Comparison of ENCODE assay signal across 14 mouse cellular contexts in genomic region chr4:55527931-55528330, GRCm38 (mm10). TPM values are rescaled to one million over a fixed set of nuclear protein-coding genes. Genes with fewer than 3 reads are reported as not detected.
DNase-seq lines count a peak whose midpoint lies in the region; ATAC-seq and TF ChIP-seq lines count a peak whose summit lies in the region.
"Had no signal": no experiment of that assay in that cellular context is flagged by ENCODE, and none has a peak within 500 bp of the region (broad histone marks: within the 10 kb centered on the region; RNA-seq: fewer than 3 reads in every experiment).

No protein-coding gene starts in this region.

- H3K4me1 ChIP-seq in heart, postnatal 0 days (ENCODE audit: control insufficient read depth, insufficient read depth) = 0 out of 2 replicates have a peak, but pooled peaks cover 8% of the 10 kb centered on the region
- H3K4me1 ChIP-seq in midbrain, embryonic 11.5 days (ENCODE audit: control insufficient read depth, insufficient read depth, low read length) = peaks cover 16% of the 10 kb centered on the region
- peaks cover 20% of the 10 kb centered on the region for H3K4me1 ChIP-seq in midbrain, embryonic 15.5 days
- H3K4me1 ChIP-seq in limb, embryonic 14.5 days (ENCODE audit: control insufficient read depth, insufficient read depth, low read length) = peaks cover 14% of the 10 kb centered on the region; the same call in 1 of the 2 replicates
- peaks cover 31% of the 10 kb centered on the region for H3K4me1 ChIP-seq in forebrain, embryonic 12.5 days

- H3K9ac ChIP-seq in heart, postnatal 0 days (replicated peaks; ENCODE audit: low read depth, low read length) = no peak overlapping the region
- no peak overlapping the region for H3K9ac ChIP-seq in midbrain, embryonic 11.5 days (ENCODE audit: low read length)
- no peak overlapping the region for H3K9ac ChIP-seq in midbrain, embryonic 15.5 days
- H3K9ac ChIP-seq in limb, embryonic 14.5 days (ENCODE audit: low read depth, low read length, severe bottlenecking) = no peak overlapping the region
- H3K9ac ChIP-seq in forebrain, embryonic 12.5 days = no peak overlapping the region
- H3K9ac ChIP-seq: limb, embryonic 12.5 days; lung, embryonic 14.5 days had no signal

- TF ChIP-seq EP300 in heart, postnatal 0 days (IDR thresholded peaks at IDR 0.05; ENCODE audit: low read depth) = no peak

- no peak for TF ChIP-seq CTCF in heart, postnatal 0 days (IDR thresholded peaks at IDR 0.05; ENCODE audit: low read depth)

- no peaks in the 10 kb centered on the region for H3K36me3 ChIP-seq in heart, postnatal 0 days (replicated peaks; ENCODE audit: control insufficient read depth, insufficient read depth, low read length)
- no peaks in the 10 kb centered on the region for H3K36me3 ChIP-seq in midbrain, embryonic 11.5 days (ENCODE audit: control insufficient read depth, insufficient read depth, low read length)
- H3K36me3 ChIP-seq in midbrain, embryonic 15.5 days (replicated peaks) = no peaks in the 10 kb centered on the region
- peaks cover 16% of the 10 kb centered on the region for H3K36me3 ChIP-seq in limb, embryonic 14.5 days (ENCODE audit: control insufficient read depth, insufficient read depth, low read length)
- no peaks in the 10 kb centered on the region for H3K36me3 ChIP-seq in forebrain, embryonic 12.5 days (replicated peaks)
- H3K36me3 ChIP-seq: hindbrain, embryonic 10.5 days; limb, embryonic 12.5 days; midbrain, embryonic 10.5 days had no signal

- TF ChIP-seq POLR2A in limb, embryonic 14.5 days (IDR thresholded peaks at IDR 0.05; ENCODE audit: borderline replicate concordance, extremely low read depth, insufficient read depth, insufficient read length) = no peak

- ATAC-seq in heart, postnatal 0 days (ENCODE audit: insufficient read depth, low read depth) = no peak
- no peak for ATAC-seq in midbrain, embryonic 11.5 days (ENCODE audit: low FRiP score)
- ATAC-seq in midbrain, embryonic 15.5 days (replicated peaks) = no peak
- ATAC-seq in limb, embryonic 14.5 days (ENCODE audit: low FRiP score, low read depth) = no peak
- ATAC-seq in forebrain, embryonic 12.5 days (ENCODE audit: low FRiP score) = no peak
- ATAC-seq: activated CD4-positive, CD25-positive, alpha-beta regulatory T cell, adult 4 months; inflammation-experienced regulatory T-cells, adult 6 months had no signal

- H3K27me3 ChIP-seq in heart, postnatal 0 days (ENCODE audit: control insufficient read depth, insufficient read depth, low read length) = no peaks in the 10 kb centered on the region
- H3K27me3 ChIP-seq in midbrain, embryonic 11.5 days (ENCODE audit: control insufficient read depth, insufficient read depth, low read length) = peaks cover 27% of the 10 kb centered on the region
- H3K27me3 ChIP-seq in midbrain, embryonic 15.5 days (replicated peaks) = peaks cover 12% of the 10 kb centered on the region
- H3K27me3 ChIP-seq in limb, embryonic 14.5 days (ENCODE audit: control insufficient read depth, insufficient read depth, low read length) = no peaks in the 10 kb centered on the region
- H3K27me3 ChIP-seq in forebrain, embryonic 12.5 days = peaks cover 29% of the 10 kb centered on the region

- H3K27ac ChIP-seq in heart, postnatal 0 days (ENCODE audit: low read depth) = no peak overlapping the region
- no peak overlapping the region for H3K27ac ChIP-seq in midbrain, embryonic 11.5 days (ENCODE audit: low read depth, low read length)
- no peak overlapping the region for H3K27ac ChIP-seq in midbrain, embryonic 15.5 days
- H3K27ac ChIP-seq in limb, embryonic 14.5 days (replicated peaks; ENCODE audit: low read depth, low read length) = no peak overlapping the region
- no peak overlapping the region for H3K27ac ChIP-seq in forebrain, embryonic 12.5 days
- H3K27ac ChIP-seq: hindbrain, embryonic 10.5 days; limb, embryonic 12.5 days; midbrain, embryonic 10.5 days had no signal

- DNase-seq in heart, postnatal 0 days (ENCODE audit: low spot score) = no peak
- no peak for DNase-seq in heart, postnatal 14 days
- DNase-seq in midbrain, embryonic 11.5 days (ENCODE audit: low spot score, missing footprints) = peak; percentile 70
- DNase-seq in limb, embryonic 14.5 days (ENCODE audit: low spot score) = no peak
- DNase-seq in MN1 (ENCODE audit: low spot score) = no peak
- DNase-seq: cerebellum, adult 2 months; lung, embryonic 14.5 days had no signal

- H3K9me3 ChIP-seq in heart, postnatal 0 days (replicated peaks; ENCODE audit: control insufficient read depth, low read length) = no peaks in the 10 kb centered on the region
- H3K9me3 ChIP-seq in midbrain, embryonic 11.5 days (ENCODE audit: control insufficient read depth, low read length) = no peaks in the 10 kb centered on the region
- no peaks in the 10 kb centered on the region for H3K9me3 ChIP-seq in midbrain, embryonic 15.5 days
- H3K9me3 ChIP-seq in limb, embryonic 14.5 days (ENCODE audit: control insufficient read depth, low read length) = no peaks in the 10 kb centered on the region
- no peaks in the 10 kb centered on the region for H3K9me3 ChIP-seq in forebrain, embryonic 12.5 days
- H3K9me3 ChIP-seq: hindbrain, embryonic 10.5 days; limb, embryonic 12.5 days; midbrain, embryonic 10.5 days had no signal

- no peak overlapping the region for H3K4me3 ChIP-seq in heart, postnatal 0 days (ENCODE audit: low read depth, low read length)
- H3K4me3 ChIP-seq in midbrain, embryonic 11.5 days (ENCODE audit: low read depth, low read length) = no peak overlapping the region
- no peak overlapping the region for H3K4me3 ChIP-seq in midbrain, embryonic 15.5 days
- 0 out of 2 replicates have a peak overlapping the region, but pooled peaks have one; percentile 7 for H3K4me3 ChIP-seq in limb, embryonic 14.5 days (replicated peaks; ENCODE audit: low read length)
- no peak overlapping the region for H3K4me3 ChIP-seq in forebrain, embryonic 12.5 days (replicated peaks)
- H3K4me3 ChIP-seq: hindbrain, embryonic 10.5 days; limb, embryonic 12.5 days; midbrain, embryonic 10.5 days had no signal

- 83% methylated on average over 12 of the region's 12 CpGs for WGBS in heart, postnatal 0 days
- 86% methylated on average over 12 of the region's 12 CpGs for WGBS in midbrain, embryonic 11.5 days
- WGBS in midbrain, embryonic 15.5 days = 83% methylated on average over 12 of the region's 12 CpGs
- WGBS in limb, embryonic 14.5 days = 78% methylated on average over 12 of the region's 12 CpGs
- 84% methylated on average over 12 of the region's 12 CpGs for WGBS in forebrain, embryonic 12.5 days

- peak overlapping the region; percentile 16; the same call in 1 of the 2 replicates for H3K4me2 ChIP-seq in heart, postnatal 0 days (ENCODE audit: low read depth, low read length)
- no peak overlapping the region for H3K4me2 ChIP-seq in midbrain, embryonic 11.5 days
- no peak overlapping the region for H3K4me2 ChIP-seq in midbrain, embryonic 15.5 days
- 0 out of 2 replicates have a peak overlapping the region, but pooled peaks have one; percentile 23 for H3K4me2 ChIP-seq in limb, embryonic 14.5 days (replicated peaks; ENCODE audit: low read depth, low read length, severe bottlenecking)
- no peak overlapping the region for H3K4me2 ChIP-seq in forebrain, embryonic 12.5 days
- H3K4me2 ChIP-seq: limb, embryonic 12.5 days; lung, embryonic 14.5 days had no signal

- intact Hi-C loops in heart, postnatal 14 days (cut with DNase I) = no loop called here

RNA-seq across cellular contexts. Expression of gene Klf4, which starts 4.3 kb away (rescaled TPM):
- 17.9 and 24.6 TPM in 2 replicates for total RNA-seq in heart, postnatal 0 days (2014; rRNA removed; ENCODE audit: low replicate concordance)
- polyA plus RNA-seq in heart, postnatal 0 days (2015; fragmentation: Nextera tagmentation; extraction: Ambion mirVana) = 6.2 and 6.5 TPM in 2 replicates
- 10 to 100 TPM; 58.8 to 59.1 TPM for total RNA-seq in heart, postnatal 14 days (2021)
- polyA plus RNA-seq in midbrain, embryonic 11.5 days (2014; fragmentation: Nextera tagmentation; extraction: Ambion mirVana) = 1.7 and 1.9 TPM in 2 replicates
- polyA plus RNA-seq in midbrain, embryonic 15.5 days (2015; fragmentation: Nextera tagmentation; extraction: Ambion mirVana) = 2.6 and 3.0 TPM in 2 replicates
- polyA plus RNA-seq in limb, embryonic 14.5 days (2012; rRNA removed) = 57.1 and 65.6 TPM in 2 replicates
- 30.0 and 31.3 TPM in 2 replicates for polyA plus RNA-seq in limb, embryonic 14.5 days (2014; fragmentation: Nextera tagmentation; extraction: Ambion mirVana)
- 2.2 and 2.3 TPM in 2 replicates for polyA plus RNA-seq in forebrain, embryonic 12.5 days (2016; fragmentation: Nextera tagmentation; extraction: Ambion mirVana)

Comparison
In these comparisons a context has a peak if more than half of its experiments do, and no peak if none do; other contexts are left out.
1. H3K4me2 ChIP-seq: peak in heart, postnatal 0 days (single experiment) and limb, embryonic 14.5 days (single experiment); none in midbrain, embryonic 11.5 days (single experiment), midbrain, embryonic 15.5 days (single experiment) and forebrain, embryonic 12.5 days (single experiment).